ENCODE assay signal across 24 mouse cellular contexts in the genomic region with DNA sequence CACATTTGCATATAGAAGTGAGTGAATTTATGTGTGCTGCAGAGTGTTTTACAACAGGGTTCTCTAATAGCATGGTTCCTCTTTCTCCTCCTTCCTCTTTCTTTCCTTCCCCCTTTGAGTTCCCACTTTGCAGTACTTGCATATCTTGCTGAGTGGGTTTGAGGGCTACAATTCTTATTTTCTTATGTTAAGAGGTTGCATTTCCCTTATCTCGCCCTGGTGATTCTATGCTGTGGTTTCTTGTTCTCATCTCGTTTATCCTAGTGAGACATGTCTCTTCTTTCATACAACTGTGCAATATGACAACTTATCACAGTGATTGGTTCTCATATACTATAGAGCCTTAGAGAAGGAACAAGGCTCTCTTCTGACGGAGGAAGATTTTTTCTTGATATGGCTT. TPM values are rescaled to one million over a fixed set of nuclear protein-coding genes. Genes with fewer than 3 reads are reported as not detected.
DNase-seq lines count a peak whose midpoint lies in the region; ATAC-seq and TF ChIP-seq lines count a peak whose summit lies in the region.
"Had no signal": no experiment of that assay in that cellular context is flagged by ENCODE, and none has a peak within 500 bp of the region (broad histone marks: within the 10 kb centered on the region; RNA-seq: fewer than 3 reads in every experiment).

No protein-coding gene starts in this region.

- no peak for DNase-seq in layer of hippocampus, adult 2 months (ENCODE audit: low spot score in 2 of 2)
- DNase-seq in layer of hippocampus, adult 18-20 months (ENCODE audit: low spot score in 2 of 2), result no peak
- DNase-seq in 416B (ENCODE audit: low read depth), result peak; percentile 28
- DNase-seq in MEL (ENCODE audit: low read depth, low spot score), result peak; percentile 82
- no peak for DNase-seq in cerebellum, postnatal 4 days (ENCODE audit: low spot score in 2 of 2)
- DNase-seq in left cerebral cortex, postnatal 10 days (ENCODE audit: extremely low spot score in 1 of 2, low spot score in 2 of 2), result no peak
- DNase-seq in gastrocnemius, adult 8-10 months (ENCODE audit: low spot score in 2 of 2), result no peak
- DNase-seq: cerebellum, adult 9-10 months; lung, adult 2 months; thymus, postnatal 25 days had no signal

- H3K27ac ChIP-seq in layer of hippocampus, adult 2 months, result peak overlapping the region; percentile 11; the same call in 1 of the 2 replicates
- no peak overlapping the region for H3K27ac ChIP-seq in MEL (ENCODE audit: control insufficient read depth, low read depth, low read length)
- H3K27ac ChIP-seq: embryonic facial prominence, embryonic 12.5 days; forebrain, embryonic 10.5 days; heart, embryonic 13.5 days; hindbrain, embryonic 10.5 days; limb, embryonic 10.5 days; midbrain, embryonic 12.5 days; stomach, postnatal 0 days had no signal

- no peak for TF ChIP-seq POLR2A in MEL (IDR thresholded peaks at IDR 0.05; ENCODE audit: control insufficient read depth in 1 of 2, insufficient read depth in 1 of 2, low read depth in 1 of 2, low read length in 2 of 2, poor library complexity in 1 of 2)

- H3K9ac ChIP-seq in MEL (ENCODE audit: control insufficient read depth, low read depth, low read length, poor library complexity, severe bottlenecking), result no peak overlapping the region
- H3K9ac ChIP-seq: embryonic facial prominence, embryonic 12.5 days; heart, embryonic 13.5 days; midbrain, embryonic 12.5 days had no signal

- H3K36me3 ChIP-seq in MEL (ENCODE audit: control insufficient read depth in 1 of 2, insufficient read depth in 2 of 2, low read length in 2 of 2), result peaks cover 0 to 3% of the 10 kb centered on the region in 2 experiments; a peak in 1 of 4 replicates
- H3K36me3 ChIP-seq: embryonic facial prominence, embryonic 12.5 days; forebrain, embryonic 10.5 days; heart, embryonic 13.5 days; hindbrain, embryonic 10.5 days; limb, embryonic 10.5 days; midbrain, embryonic 12.5 days had no signal

- no peak for TF ChIP-seq CTCF in layer of hippocampus, adult 2 months (conservative IDR thresholded peaks at IDR 0.05)
- no peak for TF ChIP-seq CTCF in MEL (IDR thresholded peaks at IDR 0.05 in 2 of 3, conservative IDR thresholded peaks at IDR 0.05 in 1 of 3; ENCODE audit: control insufficient read depth in 1 of 3, insufficient read depth in 1 of 3, low read depth in 2 of 3, low read length in 3 of 3, poor library complexity in 1 of 3, severe bottlenecking in 1 of 3)

- H3K27me3 ChIP-seq in MEL (ENCODE audit: control insufficient read depth in 1 of 2, insufficient read depth in 2 of 2, low read length in 2 of 2), result peaks cover 0 to 2% of the 10 kb centered on the region in 2 experiments; a peak in 2 of 4 replicates
- H3K27me3 ChIP-seq: embryonic facial prominence, embryonic 12.5 days; heart, embryonic 13.5 days; midbrain, embryonic 12.5 days had no signal

- ATAC-seq in hematopoietic stem cell, adult 5-6 weeks (replicated peaks in 1 of 2; ENCODE audit: insufficient read depth in 1 of 2, low FRiP score in 2 of 2, low TSS enrichment in 1 of 2, low read depth in 1 of 2, poor library complexity in 2 of 2, severe bottlenecking in 2 of 2), result peak; percentile 92 to 95
- ATAC-seq: inflammation-experienced regulatory T-cells, adult 6 months had no signal

- 0 out of 2 replicates have a peak overlapping the region, but pooled peaks have one; percentile 1 for H3K4me3 ChIP-seq in layer of hippocampus, adult 2 months
- H3K4me3 ChIP-seq in MEL (ENCODE audit: control insufficient read depth in 1 of 2, insufficient read depth in 1 of 2, low read depth in 2 of 2, low read length in 2 of 2), result no peak overlapping the region
- H3K4me3 ChIP-seq: embryonic facial prominence, embryonic 12.5 days; forebrain, embryonic 10.5 days; heart, embryonic 13.5 days; hindbrain, embryonic 10.5 days; limb, embryonic 10.5 days; midbrain, embryonic 12.5 days; myocyte had no signal

- peak; percentile 65 to 71 for TF ChIP-seq EP300 in MEL (IDR thresholded peaks at IDR 0.05; ENCODE audit: low read depth in 1 of 2, low read length in 2 of 2)

- no peaks in the 10 kb centered on the region for H3K79me2 ChIP-seq in MEL (ENCODE audit: control insufficient read depth, insufficient read depth, low read length, poor library complexity)

- no peak for TF ChIP-seq RAD21 in MEL (IDR thresholded peaks at IDR 0.05; ENCODE audit: low read depth, low read length)

- H3K4me1 ChIP-seq in MEL (ENCODE audit: control insufficient read depth in 1 of 2, insufficient read depth in 2 of 2, low read length in 2 of 2), result 0 out of 4 replicates have a peak, but pooled peaks cover 0 to 2% of the 10 kb centered on the region in 2 experiments
- H3K4me1 ChIP-seq: embryonic facial prominence, embryonic 12.5 days; forebrain, embryonic 10.5 days; heart, embryonic 13.5 days; hindbrain, embryonic 10.5 days; limb, embryonic 10.5 days; midbrain, embryonic 12.5 days had no signal

- intact Hi-C loops in left cerebral cortex, postnatal 10 days (cut with DNase I), result no loop called here

- no peaks in the 10 kb centered on the region for H3K9me3 ChIP-seq in MEL (replicated peaks; ENCODE audit: insufficient read depth, low read length)
- H3K9me3 ChIP-seq: embryonic facial prominence, embryonic 12.5 days; forebrain, embryonic 10.5 days; limb, embryonic 10.5 days had no signal

TF ChIP-seq in MEL, 35 proteins besides CTCF, POLR2A, EP300 and RAD21:
- TF ChIP-seq ETS1 (IDR thresholded peaks at IDR 0.05; ENCODE audit: low read depth, low read length) (peak; percentile 52; the same call in 1 of the 2 replicates), TBP (IDR thresholded peaks at IDR 0.05; ENCODE audit: low read depth, low read length) (peak; percentile 98), GATA1 (IDR thresholded peaks at IDR 0.05; ENCODE audit: low read depth, low read length) (peak; percentile 86), MEF2A (IDR thresholded peaks at IDR 0.05; ENCODE audit: extremely low read depth, insufficient replicate concordance, low read depth, low read length, poor library complexity, severe bottlenecking) (no peak), MAX (IDR thresholded peaks at IDR 0.05; ENCODE audit: low read length) (0 out of 2 replicates have a peak, but pooled peaks have one; percentile 32), UBTF (IDR thresholded peaks at IDR 0.05; ENCODE audit: borderline replicate concordance, insufficient read depth, low read depth, low read length) (peak; percentile 97), TCF12 (IDR thresholded peaks at IDR 0.05; ENCODE audit: low read depth, low read length) (peak; percentile 32; the same call in 1 of the 2 replicates), E2F4 (IDR thresholded peaks at IDR 0.05; ENCODE audit: borderline replicate concordance, low read depth, low read length) (no peak), RCOR1 (IDR thresholded peaks at IDR 0.05; ENCODE audit: low read depth, low read length) (peak; percentile 75; the same call in 1 of the 2 replicates)

RNA-seq across cellular contexts. Expression of a gene that starts 17.0 kb away (rescaled TPM):
- 1 to 10 TPM; 1.1 to 2.8 TPM for total RNA-seq in layer of hippocampus, adult 2 months (2021)
- total RNA-seq in layer of hippocampus, adult 18-20 months (2021), result 1 to 10 TPM; 1.3 to 2.0 TPM
- total RNA-seq in MEL (2012; rRNA removed), result not detected in 2 replicates
- not detected for polyA plus RNA-seq in MEL (2012; ENCODE audit: insufficient read depth in 1 of 2, insufficient read length in 2 of 2, low read depth in 1 of 2, low replicate concordance in 2 of 2, missing spikeins in 1 of 2)
- 10.4 and 27.1 TPM in 2 replicates for total RNA-seq in hematopoietic stem cell, adult 5-6 weeks (2017)
- 1 to 10 TPM in 1 of 2 experiments, under 1 TPM in 1; 0.67 to 2.5 TPM for total RNA-seq in left cerebral cortex, postnatal 10 days (2021)
- total RNA-seq in gastrocnemius, adult 8-10 months (2022), result under 1 TPM in 2 of 4 experiments, not detected in 2; 0.56 to 0.67 TPM
- polyA plus RNA-seq: inflammation-experienced regulatory T-cells, adult 6 months; myocyte had no signal

RNA-seq across cellular contexts. Expression of a gene that starts 49.5 kb away (rescaled TPM):
- not detected for total RNA-seq in layer of hippocampus, adult 2 months (2021)
- total RNA-seq in layer of hippocampus, adult 18-20 months (2021), result not detected
- total RNA-seq in MEL (2012; rRNA removed), result not detected in 2 replicates
- polyA plus RNA-seq in MEL (2012; ENCODE audit: insufficient read depth in 1 of 2, insufficient read length in 2 of 2, low read depth in 1 of 2, low replicate concordance in 2 of 2, missing spikeins in 1 of 2), result not detected
- 0.89 and 4.1 TPM in 2 replicates for total RNA-seq in hematopoietic stem cell, adult 5-6 weeks (2017)
- total RNA-seq in left cerebral cortex, postnatal 10 days (2021), result not detected
- total RNA-seq in gastrocnemius, adult 8-10 months (2022), result not detected
- total RNA-seq: gastrocnemius, postnatal 4 days; layer of hippocampus, postnatal 25 days had no signal
- polyA plus RNA-seq: embryonic facial prominence, embryonic 12.5 days; forebrain, embryonic 10.5 days; frontal cortex, adult 2 months; heart, embryonic 13.5 days; hindbrain, embryonic 10.5 days; inflammation-experienced regulatory T-cells, adult 6 months; kidney, embryonic 16.5 days; limb, embryonic 10.5 days; lung, adult 2 months; midbrain, embryonic 12.5 days; myocyte; stomach, postnatal 0 days had no signal

Comparison
In these comparisons a context has a peak if more than half of its experiments do, and no peak if none do; other contexts are left out.
1. DNase-seq: peak in 416B (single experiment) and MEL (single experiment); none in layer of hippocampus, adult 2 months (0 of 2), layer of hippocampus, adult 18-20 months (0 of 2), cerebellum, postnatal 4 days (0 of 2), left cerebral cortex, postnatal 10 days (0 of 2) and gastrocnemius, adult 8-10 months (0 of 2).